Mouse (Mus musculus) gastrocnemius, postnatal 14 days (tissue): Measurements from ENCODE around the gene Gclc. TPM values are rescaled to one million over a fixed set of nuclear protein-coding genes. Genes with fewer than 3 reads are reported as not detected.
"Not testable (repeated sequence)": the region's sequence is repeated elsewhere in the genome, so short reads cannot be mapped to it uniquely, and the experiment has no call there.

ENCODE experiments used
- DNase-seq: peaks from one replicate; pipeline ENCODE4 v3.0.0; 2021; ENCODE audit warnings: mixed read lengths
- intact Hi-C: fragments of 180-260 bp; cut with DNase I; formaldehyde crosslinking; loops from one replicate; pipeline ENCODE4 v1.15.1; 2025; ENCODE audit warnings: low total_unique reads
- total RNA-seq, 2 experiments: library from RNA; stranded (reverse); gene quantifications; 2 replicates each; pipeline ENCODE4 v1.2.3; 2021

The Gclc gene
- total RNA-seq, 2 experiments from 2014 or later: 4.3 to 5.0 TPM

- intact Hi-C loops: no loop called here
- DNase-seq: no peak
Measured at GRCm38 (mm10) chr9:77737298-77738041, 16.9 kb upstream of the Gclc start.

- DNase-seq: no peak
Measured at GRCm38 (mm10) chr9:77741452-77741851, 12.9 kb upstream of the Gclc start.

GRCm38 (mm10) chr9:77744798-77745197, 9.5 kb upstream of the Gclc start:
- DNase-seq: no peak
- intact Hi-C loops: no loop called here

More at GRCm38 (mm10) chr9:77741452-77741851, 12.9 kb upstream of the Gclc start:
- intact Hi-C loops: no loop called here

- no peak for DNase-seq
- intact Hi-C loops: no loop called here
Measured at GRCm38 (mm10) chr9:77746315-77746714, 8.0 kb upstream of the Gclc start.

- intact Hi-C loops, DNase-seq: not testable (repeated sequence)
Measured at GRCm38 (mm10) chr9:77748292-77748691, 6.0 kb upstream of the Gclc start.

- DNase-seq: peak; percentile 94
- intact Hi-C loops: no loop called here
Measured at GRCm38 (mm10) chr9:77750133-77751060, 3.9 kb upstream of the Gclc start.

- no peak for DNase-seq
- intact Hi-C loops: no loop called here
Measured at GRCm38 (mm10) chr9:77751091-77751521, 3.2 kb upstream of the Gclc start.

- DNase-seq: peak; percentile 69
- intact Hi-C loops: no loop called here
Measured at GRCm38 (mm10) chr9:77754728-77755402, 530 bp downstream of the Gclc start.

GRCm38 (mm10) chr9:77755403-77755784, 1.1 kb downstream of the Gclc start:
- intact Hi-C loops: no loop called here
- no peak for DNase-seq

GRCm38 (mm10) chr9:77756076-77756475, 1.7 kb downstream of the Gclc start:
- intact Hi-C loops: no loop called here
- no peak for DNase-seq

GRCm38 (mm10) chr9:77757331-77757730, 3.0 kb downstream of the Gclc start:
- no peak for DNase-seq
- intact Hi-C loops: no loop called here

- intact Hi-C loops: no loop called here
Measured at GRCm38 (mm10) chr9:77758481-77758880, 4.1 kb downstream of the Gclc start.

GRCm38 (mm10) chr9:77759111-77759510, 4.8 kb downstream of the Gclc start:
- no peak for DNase-seq
- intact Hi-C loops: no loop called here

More at GRCm38 (mm10) chr9:77758481-77758880, 4.1 kb downstream of the Gclc start:
- DNase-seq: no peak

- DNase-seq: no peak
- intact Hi-C loops: no loop called here
Measured at GRCm38 (mm10) chr9:77759756-77760155, 5.4 kb downstream of the Gclc start.

- DNase-seq: no peak
- intact Hi-C loops: no loop called here
Measured at GRCm38 (mm10) chr9:77766218-77766617, 11.9 kb downstream of the Gclc start.

GRCm38 (mm10) chr9:77766767-77767166, 12.4 kb downstream of the Gclc start:
- no peak for DNase-seq
- intact Hi-C loops: no loop called here

- DNase-seq: no peak
Measured at GRCm38 (mm10) chr9:77770909-77771308, 16.6 kb downstream of the Gclc start.

GRCm38 (mm10) chr9:77771330-77771729, 17.0 kb downstream of the Gclc start:
- no peak for DNase-seq
- intact Hi-C loops: no loop called here

More at GRCm38 (mm10) chr9:77770909-77771308, 16.6 kb downstream of the Gclc start:
- intact Hi-C loops: no loop called here

- no peak for DNase-seq
- intact Hi-C loops: no loop called here
Measured at GRCm38 (mm10) chr9:77771765-77772383, 17.5 kb downstream of the Gclc start.
